Mouse (Mus musculus): ENCODE measurements around the gene Bri3.

DNA sequence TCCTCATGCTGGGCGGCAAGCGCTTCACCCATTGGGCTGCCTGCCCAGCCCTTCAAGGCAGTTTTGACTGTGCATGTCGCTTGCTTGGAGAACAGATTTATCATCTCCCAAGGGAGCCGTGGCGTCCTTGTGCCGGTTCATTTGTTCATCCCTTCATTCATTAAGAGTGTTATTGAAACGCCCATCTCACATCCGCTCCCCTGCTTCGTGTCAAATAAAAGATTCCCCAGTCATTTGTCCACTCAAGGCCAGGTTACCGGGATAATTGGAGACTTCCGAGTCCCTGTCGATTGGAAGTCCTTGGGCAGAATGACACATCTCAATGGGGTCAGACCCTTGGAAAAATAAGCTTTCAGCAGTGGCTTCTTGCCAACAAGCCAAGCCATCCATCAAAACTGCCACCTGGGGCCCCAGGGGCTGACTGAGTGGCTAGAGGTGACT lies 197.6 kb downstream of the Bri3 start:
- no peak for TF ChIP-seq GATA1 (IDR thresholded peaks at IDR 0.05; ENCODE audit: low read length)
- TF ChIP-seq TAL1 (IDR thresholded peaks at IDR 0.05; ENCODE audit: low read length) = no peak

Measured in erythroblast, embryonic 14.5 days (primary cell).